Mouse (Mus musculus): ENCODE results near the gene Heatr9. TPM values are rescaled to one million over a fixed set of nuclear protein-coding genes. Genes with fewer than 3 reads are reported as not detected.

Heatr9 gene
- polyA plus RNA-seq, 1 experiment from 2014 or later = 0.10 TPM

DNA sequence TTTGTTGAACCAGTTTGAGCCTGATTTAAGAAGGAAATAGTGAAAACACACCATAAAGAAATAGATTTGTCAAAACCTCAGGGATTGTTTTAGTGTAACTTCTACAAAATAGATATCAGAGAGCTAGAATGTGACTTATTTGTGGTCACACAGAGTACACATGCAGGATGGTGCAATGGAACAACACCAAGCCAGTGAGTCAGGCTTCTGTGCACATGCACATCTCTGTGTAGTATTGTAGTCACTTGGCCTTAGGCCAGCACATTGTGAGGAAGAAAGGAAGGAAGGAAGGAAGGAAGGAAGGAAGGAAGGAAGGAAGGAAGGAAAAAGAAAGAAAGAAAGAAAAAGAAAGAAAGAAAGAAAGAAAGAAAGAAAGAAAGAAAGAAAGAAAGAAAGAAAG is 4.8 kb downstream of the Heatr9 start:
- Histone ChIP-seq H3K36me3 (0 out of 2 replicates have a peak, but pooled peaks cover 3% of the 10 kb centered on the region), H3K9me3 (no peaks in the 10 kb centered on the region), H3K27ac (no peak overlapping the region), H3K4me1 (replicated peaks) (no peaks in the 10 kb centered on the region), H3K27me3 (ENCODE audit: insufficient read depth, poor library complexity, severe bottlenecking) (no peaks in the 10 kb centered on the region), H3K4me3 (no peak overlapping the region)
- DNase-seq (ENCODE audit: low spot score) = no peak

DNA sequence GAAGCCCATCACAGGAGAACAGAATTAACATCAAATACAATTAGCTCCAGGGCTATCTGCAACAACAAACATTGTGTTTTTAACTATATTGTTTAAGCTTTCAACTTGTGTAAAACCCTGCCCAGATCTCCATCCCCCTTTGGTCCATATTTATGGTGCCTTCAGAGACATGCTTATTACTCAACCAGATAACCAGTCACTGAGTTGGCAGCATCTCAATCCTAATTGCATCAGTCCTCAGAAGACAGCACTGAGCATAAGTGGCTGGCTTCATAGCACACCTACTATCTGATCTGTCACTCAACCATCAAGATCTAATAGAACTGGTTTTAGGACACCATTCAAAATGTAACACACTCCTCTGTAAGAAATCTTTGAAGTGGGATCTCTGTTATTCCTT is 12.5 kb downstream of the Heatr9 start:
- Histone ChIP-seq H3K9me3 (no peaks in the 10 kb centered on the region), H3K4me3 (no peak overlapping the region), H3K27ac (no peak overlapping the region), H3K36me3 (peaks cover 44% of the 10 kb centered on the region), H3K27me3 (ENCODE audit: insufficient read depth, poor library complexity, severe bottlenecking) (no peaks in the 10 kb centered on the region), H3K4me1 (replicated peaks) (no peaks in the 10 kb centered on the region)
- no peak for DNase-seq (ENCODE audit: low spot score)

DNA sequence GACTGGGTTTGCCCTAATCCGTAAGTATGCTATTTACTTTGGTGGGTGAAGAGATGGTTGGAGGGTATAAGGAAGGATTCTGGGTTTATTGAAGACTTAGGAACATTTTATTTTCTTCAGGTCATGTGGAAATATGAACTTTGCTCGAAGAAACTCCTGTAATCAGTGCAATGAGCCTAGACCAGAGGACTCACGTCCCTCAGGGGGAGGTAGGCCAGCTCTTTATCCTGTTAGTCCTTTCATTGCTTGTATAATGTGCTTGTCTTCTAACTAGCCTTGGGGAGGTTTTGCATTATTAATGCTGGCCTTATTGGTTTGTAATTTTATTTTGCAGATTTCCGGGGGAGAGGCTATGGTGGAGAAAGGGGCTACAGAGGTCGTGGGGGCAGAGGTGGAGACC is 17.7 kb downstream of the Heatr9 start:
- Histone ChIP-seq H3K9me3 (no peaks in the 10 kb centered on the region), H3K4me3 (no peak overlapping the region), H3K27me3 (ENCODE audit: insufficient read depth, poor library complexity, severe bottlenecking) (no peaks in the 10 kb centered on the region), H3K4me1 (replicated peaks) (no peaks in the 10 kb centered on the region), H3K36me3 (peaks cover 93% of the 10 kb centered on the region), H3K27ac (no peak overlapping the region)
- DNase-seq (ENCODE audit: low spot score) = no peak
- 94% methylated on average over 5 of the region's 5 CpGs for WGBS

DNA sequence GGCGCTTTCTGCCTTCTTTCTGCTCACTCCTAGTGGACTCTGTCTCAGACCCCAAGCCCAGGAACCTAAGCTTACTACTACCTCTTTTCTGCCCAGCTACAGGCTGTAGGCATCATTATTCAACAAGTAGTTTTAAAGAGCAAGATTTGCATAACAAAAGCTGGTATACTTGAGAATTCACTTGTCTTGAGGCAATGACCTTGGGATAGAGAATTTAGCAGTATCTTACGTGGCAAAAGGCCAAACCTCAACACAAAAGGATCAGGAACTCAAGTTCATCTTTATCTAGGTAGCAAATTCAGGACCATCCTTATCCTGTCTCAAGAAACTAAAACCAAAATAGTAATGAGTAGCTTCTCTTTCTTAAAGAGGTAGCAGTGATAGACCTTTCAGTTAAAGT is 26.4 kb downstream of the Heatr9 start:
- DNase-seq (ENCODE audit: low spot score) = no peak
- no peak overlapping the region for H3K4me3 ChIP-seq
- no peaks in the 10 kb centered on the region for H3K27me3 ChIP-seq (ENCODE audit: insufficient read depth, poor library complexity, severe bottlenecking)
- H3K36me3 ChIP-seq = peaks cover 88% of the 10 kb centered on the region
- no peaks in the 10 kb centered on the region for H3K9me3 ChIP-seq
- WGBS = 82% methylated on average over 2 of the region's 2 CpGs
- H3K27ac ChIP-seq = no peak overlapping the region
- H3K4me1 ChIP-seq (replicated peaks) = peaks cover 3% of the 10 kb centered on the region; the same call in 1 of the 2 replicates

DNA sequence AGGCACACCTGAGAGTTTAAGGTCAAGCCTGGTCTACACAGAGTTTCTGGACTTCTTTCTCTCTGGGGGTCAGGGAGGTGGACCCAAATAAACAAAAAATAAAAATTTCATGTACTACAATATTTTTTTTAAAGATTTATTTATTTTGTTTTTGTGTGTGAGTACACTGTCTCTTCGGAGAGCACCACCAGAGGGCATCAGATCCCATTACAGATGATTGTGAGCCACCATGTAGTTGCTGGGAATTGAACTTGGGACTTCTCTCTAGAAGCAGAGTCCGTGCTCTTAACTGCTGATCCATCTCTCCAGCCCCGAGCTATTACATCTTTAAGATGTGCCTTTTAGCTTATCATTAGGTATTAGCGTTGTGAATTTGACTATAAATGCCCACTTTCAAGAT is 30.5 kb downstream of the Heatr9 start:
- WGBS = 91% methylated on average over 4 of the region's 4 CpGs

DNA sequence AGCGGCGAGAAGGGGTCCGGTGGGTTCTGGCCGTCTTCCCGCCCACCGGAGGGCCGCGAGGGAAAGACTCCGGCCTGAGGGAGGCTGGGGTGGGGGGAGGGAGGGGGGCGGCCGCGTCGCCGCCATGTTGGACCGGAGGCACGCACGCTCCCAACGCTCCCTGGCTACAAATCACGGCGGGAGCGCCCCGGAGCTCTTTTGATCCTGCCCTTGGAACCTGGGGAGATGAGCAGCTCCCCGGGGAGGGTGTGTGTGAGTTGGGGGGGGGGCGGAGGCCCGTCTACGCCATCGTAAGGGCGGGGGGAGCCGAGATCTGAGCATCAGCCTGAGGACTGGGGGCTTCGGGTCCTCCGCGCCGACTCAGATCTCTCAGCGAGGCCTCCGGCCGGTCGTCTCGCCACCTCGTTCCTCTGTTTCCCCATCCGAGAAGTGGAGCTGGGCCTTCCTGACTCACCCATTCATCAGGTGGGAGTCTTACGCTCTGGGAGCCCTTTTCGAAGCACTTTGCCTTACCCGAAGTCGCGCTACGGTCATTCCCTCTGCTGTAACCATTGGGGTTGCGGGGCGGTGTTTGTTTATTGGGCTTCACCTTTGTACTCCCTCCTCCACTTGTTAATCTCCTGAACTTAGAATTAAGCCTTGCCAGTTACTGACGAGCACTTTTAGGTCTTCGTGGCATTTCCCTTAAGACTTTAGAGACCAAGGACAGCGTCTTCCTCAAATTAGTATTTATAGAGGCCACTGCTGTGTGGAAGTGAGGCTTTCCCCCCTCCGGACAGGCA is 48.5 kb downstream of the Heatr9 start:
- WGBS = under 1% methylated on average over 52 of the region's 52 CpGs
- peak overlapping the region; percentile 97 for H3K4me3 ChIP-seq
- peaks cover 20% of the 10 kb centered on the region for H3K4me1 ChIP-seq (replicated peaks)
- H3K9me3 ChIP-seq = no peaks in the 10 kb centered on the region
- peaks cover 31% of the 10 kb centered on the region for H3K36me3 ChIP-seq
- H3K27me3 ChIP-seq (ENCODE audit: insufficient read depth, poor library complexity, severe bottlenecking) = peaks cover 21% of the 10 kb centered on the region
- no peak for DNase-seq (ENCODE audit: low spot score)
- H3K27ac ChIP-seq = peak overlapping the region; percentile 99

More for the DNA sequence above, 30.5 kb downstream of the Heatr9 start:
- Histone ChIP-seq H3K27me3 (ENCODE audit: insufficient read depth, poor library complexity, severe bottlenecking) (no peaks in the 10 kb centered on the region), H3K4me1 (replicated peaks) (peaks cover 3% of the 10 kb centered on the region; the same call in 1 of the 2 replicates), H3K36me3 (peaks cover 95% of the 10 kb centered on the region), H3K9me3 (no peaks in the 10 kb centered on the region), H3K27ac (no peak overlapping the region), H3K4me3 (no peak overlapping the region)
- no peak for DNase-seq (ENCODE audit: low spot score)

DNA sequence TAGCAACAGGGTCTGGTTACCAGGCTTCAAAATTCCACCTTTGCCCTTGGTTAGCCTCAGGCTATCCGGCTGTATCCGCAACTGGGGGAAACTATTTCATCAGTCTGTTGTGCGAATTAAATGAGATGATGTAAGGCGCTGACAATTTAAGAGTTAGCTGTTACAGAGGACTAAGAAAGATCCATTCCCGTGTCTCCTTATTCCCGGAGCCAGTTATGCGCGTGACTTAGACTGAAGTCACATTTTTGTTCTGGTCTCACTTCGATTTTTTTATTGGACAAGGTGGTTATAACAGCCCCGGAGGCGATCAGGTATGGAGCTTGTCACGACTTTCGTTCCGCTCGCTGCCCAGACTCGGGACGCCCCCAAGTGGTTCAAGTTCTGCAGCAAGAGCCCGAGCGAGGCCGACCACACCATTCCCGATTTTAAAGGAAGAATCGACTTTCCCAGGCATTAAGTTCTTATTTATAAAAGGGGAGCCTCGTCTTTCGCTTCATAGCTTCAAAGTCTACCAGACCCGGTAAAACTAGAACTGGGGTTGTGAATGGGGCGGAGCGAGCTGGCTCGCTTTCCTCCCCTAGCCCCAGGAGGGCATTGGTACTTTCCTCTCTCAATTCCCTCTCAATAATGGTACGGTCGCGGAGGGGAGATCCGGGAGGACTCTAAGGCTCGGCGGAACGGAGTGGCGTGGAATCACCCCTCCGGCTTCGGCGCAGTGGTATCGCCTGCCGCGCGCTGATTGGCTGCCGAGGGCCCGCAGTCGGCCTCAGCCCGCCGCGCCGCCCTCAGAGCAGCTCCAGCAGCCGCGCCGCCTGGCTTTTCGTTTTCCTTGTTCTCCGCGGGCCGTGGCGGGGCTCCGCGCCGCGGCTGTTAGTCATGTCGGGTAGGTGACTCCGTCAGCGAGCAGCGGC is 49.4 kb downstream of the Heatr9 start, which contains the start of gene Taf15:
TSS of gene Taf15 (plus strand) at position 763 of the 911 bp plus-strand sequence.
- peaks cover 20% of the 10 kb centered on the region for H3K4me1 ChIP-seq (replicated peaks)
- peak; percentile 99 for DNase-seq (ENCODE audit: low spot score)
- H3K36me3 ChIP-seq = peaks cover 24% of the 10 kb centered on the region
- under 1% methylated on average over 66 of the region's 66 CpGs for WGBS
- H3K9me3 ChIP-seq = no peaks in the 10 kb centered on the region
- peaks cover 28% of the 10 kb centered on the region for H3K27me3 ChIP-seq (ENCODE audit: insufficient read depth, poor library complexity, severe bottlenecking)
- peak within 1 kb of the TSS; percentile 99 for H3K27ac ChIP-seq
- H3K4me3 ChIP-seq = peak within 1 kb of the TSS; percentile 97

DNA sequence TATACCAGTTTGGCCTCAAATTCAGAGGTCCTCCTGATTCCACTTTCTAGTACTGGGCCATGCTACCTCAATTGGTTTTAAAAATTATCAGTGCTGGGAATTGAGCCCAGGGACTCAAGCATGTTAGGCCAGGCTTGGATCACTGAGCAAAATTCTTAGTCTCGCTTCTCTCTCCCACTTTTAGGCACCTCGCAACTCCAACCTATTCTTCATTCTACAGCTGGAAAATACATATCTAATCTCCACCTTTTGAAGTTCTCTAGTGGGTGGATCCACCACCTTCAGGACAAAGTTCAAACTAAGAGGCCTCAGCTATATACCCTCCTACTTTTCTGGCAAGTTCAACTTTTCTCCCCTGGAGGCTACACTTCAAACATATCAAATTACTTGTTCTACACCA is 50.2 kb downstream of the Heatr9 start:
- peaks cover 16% of the 10 kb centered on the region for H3K36me3 ChIP-seq
- peak overlapping the region; percentile 97; the same call in 1 of the 2 replicates for H3K4me3 ChIP-seq
- DNase-seq (ENCODE audit: low spot score) = no peak
- H3K27ac ChIP-seq = peak overlapping the region; percentile 99; the same call in 1 of the 2 replicates
- H3K27me3 ChIP-seq (ENCODE audit: insufficient read depth, poor library complexity, severe bottlenecking) = peaks cover 35% of the 10 kb centered on the region
- H3K4me1 ChIP-seq (replicated peaks) = peaks cover 20% of the 10 kb centered on the region
- no peaks in the 10 kb centered on the region for H3K9me3 ChIP-seq
- WGBS = 82% methylated on average over 2 of the region's 2 CpGs

DNA sequence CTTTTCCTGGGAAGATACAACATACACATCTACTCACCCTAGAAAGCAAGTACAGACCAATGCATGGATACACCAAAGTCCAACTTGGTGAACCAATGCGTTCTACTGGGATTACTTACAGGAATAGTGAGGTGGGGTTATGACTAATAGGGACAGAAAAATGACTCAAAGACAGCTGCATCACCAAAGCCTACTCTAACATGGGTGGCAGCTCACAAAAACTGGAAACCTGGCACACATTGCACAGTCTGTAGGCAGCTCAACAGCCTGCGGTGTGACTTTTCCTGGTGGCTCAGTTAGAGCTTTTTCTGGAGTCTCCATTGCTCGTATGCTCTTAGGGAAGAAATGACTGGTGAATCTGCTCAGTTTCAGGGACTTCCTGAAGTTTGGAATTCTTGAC is 53.2 kb downstream of the Heatr9 start:
- Histone ChIP-seq H3K9me3 (no peaks in the 10 kb centered on the region), H3K36me3 (no peaks in the 10 kb centered on the region), H3K27ac (no peak overlapping the region), H3K4me3 (no peak overlapping the region), H3K27me3 (ENCODE audit: insufficient read depth, poor library complexity, severe bottlenecking) (peaks cover 63% of the 10 kb centered on the region), H3K4me1 (replicated peaks) (peaks cover 11% of the 10 kb centered on the region)
- no peak for DNase-seq (ENCODE audit: low spot score)
- WGBS = 89% methylated on average over 3 of the region's 3 CpGs

DNA sequence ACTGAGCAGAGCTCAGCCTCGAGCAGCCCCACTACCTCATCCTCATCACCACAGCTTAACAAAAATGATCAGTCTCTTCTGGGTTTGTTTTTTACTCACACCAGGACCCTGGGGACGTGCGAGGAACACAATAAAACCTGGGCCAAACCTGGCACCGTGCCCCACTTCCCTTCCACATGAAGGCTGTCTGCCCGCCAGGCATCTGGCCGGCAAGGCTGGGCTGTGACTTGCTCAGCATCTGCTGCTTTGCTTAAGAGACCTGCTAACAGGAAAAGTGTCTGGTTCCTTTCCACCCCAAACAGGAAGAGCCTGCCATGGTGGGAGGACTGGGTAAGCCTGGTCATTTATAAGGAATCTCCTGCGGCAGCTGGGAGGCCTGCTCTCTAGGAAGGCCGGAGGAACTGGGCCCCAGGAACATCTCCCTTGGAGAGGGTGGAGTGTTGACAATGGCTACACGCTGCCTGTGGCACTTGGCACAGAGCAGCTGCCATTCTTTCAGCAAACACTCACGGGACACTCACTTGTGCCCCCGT is 54.8 kb downstream of the Heatr9 start:
- Histone ChIP-seq H3K27ac (no peak overlapping the region), H3K27me3 (ENCODE audit: insufficient read depth, poor library complexity, severe bottlenecking) (peaks cover 79% of the 10 kb centered on the region), H3K9me3 (no peaks in the 10 kb centered on the region), H3K36me3 (no peaks in the 10 kb centered on the region), H3K4me1 (replicated peaks) (peaks cover 22% of the 10 kb centered on the region), H3K4me3 (no peak overlapping the region)
- no peak for DNase-seq (ENCODE audit: low spot score)
- 75% methylated on average over 11 of the region's 11 CpGs for WGBS

DNA sequence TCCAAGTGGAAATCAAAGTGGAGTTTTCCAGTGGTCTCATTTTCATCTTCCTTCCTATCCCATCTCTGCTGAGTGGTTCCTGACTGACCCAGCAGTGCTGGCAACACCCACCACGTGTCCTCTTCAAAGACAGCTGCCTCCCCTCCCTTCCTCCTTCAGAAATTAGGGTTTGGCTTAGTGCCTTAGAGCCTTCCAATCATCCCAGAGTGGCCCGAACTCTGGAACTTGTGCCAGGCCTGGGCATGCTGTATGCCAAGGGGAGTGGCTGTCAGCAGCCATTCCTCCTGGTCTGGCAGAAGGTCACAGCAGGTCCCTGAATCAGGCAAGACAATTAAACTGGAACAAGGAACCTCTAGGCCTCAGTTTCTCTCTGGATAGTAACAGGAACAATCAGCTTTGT is 56.0 kb downstream of the Heatr9 start:
- DNase-seq (ENCODE audit: low spot score) = no peak
- Histone ChIP-seq H3K4me1 (replicated peaks) (peaks cover 20% of the 10 kb centered on the region), H3K27ac (no peak overlapping the region), H3K27me3 (ENCODE audit: insufficient read depth, poor library complexity, severe bottlenecking) (peaks cover 82% of the 10 kb centered on the region), H3K36me3 (no peaks in the 10 kb centered on the region), H3K4me3 (no peak overlapping the region), H3K9me3 (no peaks in the 10 kb centered on the region)
- 37% methylated on average over 2 of the region's 2 CpGs for WGBS

DNA sequence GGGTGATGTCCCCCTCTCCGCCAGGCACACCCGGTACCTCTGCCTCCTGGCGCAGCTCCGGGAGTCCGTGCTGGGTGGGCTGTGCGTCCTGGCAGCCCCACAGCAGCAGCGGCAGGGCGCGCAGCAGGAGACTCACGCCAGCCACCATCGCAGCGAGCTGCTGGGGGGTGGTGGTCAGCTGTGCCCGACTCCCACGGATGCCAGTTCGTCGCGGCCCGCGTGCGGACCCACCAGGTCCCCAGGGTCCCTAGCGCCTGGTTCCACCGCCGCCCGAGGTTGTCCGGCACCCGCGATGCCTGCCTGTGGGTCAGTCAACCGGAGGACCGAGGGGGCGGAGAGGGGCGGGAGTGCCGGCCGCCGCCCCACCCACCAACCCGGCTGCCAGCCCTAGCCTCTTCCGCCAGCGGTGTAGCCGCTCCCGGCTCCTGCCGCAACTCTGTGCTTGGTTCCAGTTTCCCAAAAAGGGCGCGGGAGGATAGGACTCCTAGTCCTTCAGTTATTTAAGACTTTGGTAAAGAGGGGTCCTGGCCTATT is 59.2 kb downstream of the Heatr9 start, which contains the start of gene Mmp28:
TSS of gene Mmp28 (minus strand) at position 361 of the 534 bp plus-strand sequence.
- WGBS = 0% methylated on average over 42 of the region's 42 CpGs
- peaks cover 27% of the 10 kb centered on the region for H3K4me1 ChIP-seq (replicated peaks)
- peak within 1 kb of the TSS; percentile 78 for H3K27ac ChIP-seq
- no peaks in the 10 kb centered on the region for H3K9me3 ChIP-seq
- H3K4me3 ChIP-seq = peak within 1 kb of the TSS; percentile 64
- H3K36me3 ChIP-seq = no peaks in the 10 kb centered on the region
- peaks cover 75% of the 10 kb centered on the region for H3K27me3 ChIP-seq (ENCODE audit: insufficient read depth, poor library complexity, severe bottlenecking)
- peak; percentile 61 for DNase-seq (ENCODE audit: low spot score)

Measured in hindbrain, embryonic 10.5 days (tissue).